Mouse (Mus musculus): ENCODE measurements around the gene Tie1. TPM values are rescaled to one million over a fixed set of nuclear protein-coding genes. Genes with fewer than 3 reads are reported as not detected.
"Not testable (repeated sequence)": the region's sequence is repeated elsewhere in the genome, so short reads cannot be mapped to it uniquely, and the experiment has no call there.

Gene Tie1
- polyA plus RNA-seq, 1 experiment, result not detected

DNA sequence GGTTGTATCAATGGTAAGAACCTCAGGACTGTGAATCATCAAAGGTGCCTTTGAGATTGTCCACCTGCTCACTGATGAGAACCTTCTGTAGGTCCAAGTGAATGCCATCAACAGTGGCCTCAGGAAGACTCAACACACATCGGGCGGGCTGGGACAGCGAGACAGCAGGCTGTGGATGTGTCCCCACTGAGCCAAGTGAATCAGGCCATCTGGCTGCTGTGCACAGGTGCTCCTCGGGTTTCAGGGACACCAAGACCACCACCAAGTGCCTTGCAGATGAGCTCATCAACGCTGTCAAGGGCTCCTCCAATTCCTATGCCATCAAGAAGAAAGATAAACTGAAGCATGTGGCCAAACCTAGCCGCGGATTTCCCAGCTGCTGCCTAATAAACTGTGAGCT, 32.4 kb upstream of the Tie1 start:
- Histone ChIP-seq H3K27me3 (ENCODE audit: control insufficient read depth, insufficient read depth, insufficient read length) (peaks cover 63% of the 10 kb centered on the region), H3K4me3 (ENCODE audit: insufficient read depth, poor library complexity, severe bottlenecking) (no peak overlapping the region), H3K79me2 (ENCODE audit: control insufficient read depth, insufficient read depth) (no peaks in the 10 kb centered on the region), H3K79me3 (ENCODE audit: low read depth) (no peaks in the 10 kb centered on the region), H3ac (ENCODE audit: control insufficient read depth, insufficient read length, low read depth) (no peak overlapping the region), H3K36me3 (ENCODE audit: control insufficient read depth, insufficient read depth) (no peaks in the 10 kb centered on the region)
- TF ChIP-seq CEBPB (IDR thresholded peaks at IDR 0.05; ENCODE audit: low read depth) (no peak), MYOD1 (IDR thresholded peaks at IDR 0.05; ENCODE audit: control insufficient read depth, insufficient read length, low read depth) (no peak), MYOG (IDR thresholded peaks at IDR 0.05; ENCODE audit: control insufficient read depth, extremely low read depth, insufficient read length) (no peak), USF1 (IDR thresholded peaks at IDR 0.05; ENCODE audit: low read depth) (no peak), FOSL1 (IDR thresholded peaks at IDR 0.05; ENCODE audit: insufficient read depth, low read length, poor library complexity, severe bottlenecking) (no peak), MAX (IDR thresholded peaks at IDR 0.05) (no peak), CTCF (IDR thresholded peaks at IDR 0.05; ENCODE audit: control insufficient read depth, insufficient read depth, insufficient read length) (no peak)

DNA sequence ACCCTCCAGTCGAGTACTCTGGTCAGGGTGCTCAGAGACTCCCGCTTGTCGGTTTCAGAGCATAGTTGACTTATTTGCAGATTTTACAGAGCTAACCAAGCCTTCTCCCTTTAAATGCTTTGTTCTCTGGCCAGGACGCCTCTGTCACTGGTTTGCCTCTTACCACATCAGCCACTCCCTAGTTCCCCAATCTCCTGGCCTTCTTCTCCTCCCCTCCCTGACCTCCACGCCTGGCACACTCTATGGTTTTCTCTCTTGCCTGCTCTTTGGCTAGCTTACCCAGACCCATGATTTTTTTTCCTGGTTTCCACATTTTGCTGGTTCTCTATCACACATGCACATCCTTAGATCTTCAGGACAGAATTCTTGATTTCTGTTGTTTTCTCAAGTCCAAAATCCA, 28.3 kb upstream of the Tie1 start:
- Histone ChIP-seq H3K79me3 (ENCODE audit: low read depth) (no peaks in the 10 kb centered on the region), H3ac (ENCODE audit: control insufficient read depth, insufficient read length, low read depth) (no peak overlapping the region), H3K4me3 (ENCODE audit: insufficient read depth, poor library complexity, severe bottlenecking) (no peak overlapping the region), H3K27me3 (ENCODE audit: control insufficient read depth, insufficient read depth, insufficient read length) (peaks cover 55% of the 10 kb centered on the region), H3K36me3 (ENCODE audit: control insufficient read depth, insufficient read depth) (no peaks in the 10 kb centered on the region), H3K79me2 (ENCODE audit: control insufficient read depth, insufficient read depth) (no peaks in the 10 kb centered on the region)
- TF ChIP-seq CEBPB (IDR thresholded peaks at IDR 0.05; ENCODE audit: low read depth), result no peak
- TF ChIP-seq CTCF (IDR thresholded peaks at IDR 0.05; ENCODE audit: control insufficient read depth, insufficient read depth, insufficient read length), result no peak
- no peak for TF ChIP-seq FOSL1 (IDR thresholded peaks at IDR 0.05; ENCODE audit: insufficient read depth, low read length, poor library complexity, severe bottlenecking)
- TF ChIP-seq USF1 (IDR thresholded peaks at IDR 0.05; ENCODE audit: low read depth), result no peak
- no peak for TF ChIP-seq MYOG (IDR thresholded peaks at IDR 0.05; ENCODE audit: control insufficient read depth, extremely low read depth, insufficient read length)
- TF ChIP-seq MYOD1 (IDR thresholded peaks at IDR 0.05; ENCODE audit: control insufficient read depth, insufficient read length, low read depth), result no peak
- TF ChIP-seq MAX (IDR thresholded peaks at IDR 0.05), result no peak

- Histone ChIP-seq H3K27me3 (ENCODE audit: control insufficient read depth, insufficient read depth, insufficient read length) (peaks cover 55% of the 10 kb centered on the region), H3K4me3 (ENCODE audit: insufficient read depth, poor library complexity, severe bottlenecking) (no peak overlapping the region), H3ac (ENCODE audit: control insufficient read depth, insufficient read length, low read depth) (no peak overlapping the region), H3K79me2 (ENCODE audit: control insufficient read depth, insufficient read depth) (no peaks in the 10 kb centered on the region), H3K36me3 (ENCODE audit: control insufficient read depth, insufficient read depth) (no peaks in the 10 kb centered on the region), H3K79me3 (ENCODE audit: low read depth) (no peaks in the 10 kb centered on the region)
- no peak for TF ChIP-seq MYOG (IDR thresholded peaks at IDR 0.05; ENCODE audit: control insufficient read depth, extremely low read depth, insufficient read length)
- TF ChIP-seq MYOD1 (IDR thresholded peaks at IDR 0.05; ENCODE audit: control insufficient read depth, insufficient read length, low read depth), result no peak
- TF ChIP-seq FOSL1 (IDR thresholded peaks at IDR 0.05; ENCODE audit: insufficient read depth, low read length, poor library complexity, severe bottlenecking), result no peak
- no peak for TF ChIP-seq USF1 (IDR thresholded peaks at IDR 0.05; ENCODE audit: low read depth)
- no peak for TF ChIP-seq CTCF (IDR thresholded peaks at IDR 0.05; ENCODE audit: control insufficient read depth, insufficient read depth, insufficient read length)
- no peak for TF ChIP-seq MAX (IDR thresholded peaks at IDR 0.05)
- no peak for TF ChIP-seq CEBPB (IDR thresholded peaks at IDR 0.05; ENCODE audit: low read depth)
These were observed 27.8 kb upstream of the Tie1 start for GRCm38 (mm10) chr4:118517497-118518146.

- Histone ChIP-seq H3K79me2 (ENCODE audit: control insufficient read depth, insufficient read depth) (no peaks in the 10 kb centered on the region), H3K27me3 (ENCODE audit: control insufficient read depth, insufficient read depth, insufficient read length) (peaks cover 52% of the 10 kb centered on the region), H3K4me3 (ENCODE audit: insufficient read depth, poor library complexity, severe bottlenecking) (no peak overlapping the region), H3K36me3 (ENCODE audit: control insufficient read depth, insufficient read depth) (no peaks in the 10 kb centered on the region), H3ac (ENCODE audit: control insufficient read depth, insufficient read length, low read depth) (no peak overlapping the region), H3K79me3 (ENCODE audit: low read depth) (no peaks in the 10 kb centered on the region)
- TF ChIP-seq MAX (IDR thresholded peaks at IDR 0.05) (no peak), FOSL1 (IDR thresholded peaks at IDR 0.05; ENCODE audit: insufficient read depth, low read length, poor library complexity, severe bottlenecking) (no peak), MYOG (IDR thresholded peaks at IDR 0.05; ENCODE audit: control insufficient read depth, extremely low read depth, insufficient read length) (no peak), CTCF (IDR thresholded peaks at IDR 0.05; ENCODE audit: control insufficient read depth, insufficient read depth, insufficient read length) (no peak), USF1 (IDR thresholded peaks at IDR 0.05; ENCODE audit: low read depth) (no peak), CEBPB (IDR thresholded peaks at IDR 0.05; ENCODE audit: low read depth) (no peak), MYOD1 (IDR thresholded peaks at IDR 0.05; ENCODE audit: control insufficient read depth, insufficient read length, low read depth) (no peak)
These were observed 27.0 kb upstream of the Tie1 start for GRCm38 (mm10) chr4:118516699-118517496.

GRCm38 (mm10) chr4:118509050-118509449, 19.2 kb upstream of the Tie1 start:
- Histone ChIP-seq H3K4me3 (ENCODE audit: insufficient read depth, poor library complexity, severe bottlenecking) (no peak overlapping the region), H3K36me3 (ENCODE audit: control insufficient read depth, insufficient read depth) (no peaks in the 10 kb centered on the region), H3ac (ENCODE audit: control insufficient read depth, insufficient read length, low read depth) (no peak overlapping the region), H3K79me2 (ENCODE audit: control insufficient read depth, insufficient read depth) (no peaks in the 10 kb centered on the region), H3K27me3 (ENCODE audit: control insufficient read depth, insufficient read depth, insufficient read length) (peaks cover 13% of the 10 kb centered on the region), H3K79me3 (ENCODE audit: low read depth) (no peaks in the 10 kb centered on the region)
- TF ChIP-seq CTCF (IDR thresholded peaks at IDR 0.05; ENCODE audit: control insufficient read depth, insufficient read depth, insufficient read length) (no peak), FOSL1 (IDR thresholded peaks at IDR 0.05; ENCODE audit: insufficient read depth, low read length, poor library complexity, severe bottlenecking) (no peak), MYOD1 (IDR thresholded peaks at IDR 0.05; ENCODE audit: control insufficient read depth, insufficient read length, low read depth) (no peak), MYOG (IDR thresholded peaks at IDR 0.05; ENCODE audit: control insufficient read depth, extremely low read depth, insufficient read length) (no peak), MAX (IDR thresholded peaks at IDR 0.05) (no peak), USF1 (IDR thresholded peaks at IDR 0.05; ENCODE audit: low read depth) (no peak), CEBPB (IDR thresholded peaks at IDR 0.05; ENCODE audit: low read depth) (no peak)

GRCm38 (mm10) chr4:118507171-118507570, 17.3 kb upstream of the Tie1 start:
- H3K27me3 ChIP-seq (ENCODE audit: control insufficient read depth, insufficient read depth, insufficient read length); H3ac ChIP-seq (ENCODE audit: control insufficient read depth, insufficient read length, low read depth); H3K79me2 ChIP-seq (ENCODE audit: control insufficient read depth, insufficient read depth); H3K36me3 ChIP-seq (ENCODE audit: control insufficient read depth, insufficient read depth); H3K4me3 ChIP-seq (ENCODE audit: insufficient read depth, poor library complexity, severe bottlenecking); H3K79me3 ChIP-seq (ENCODE audit: low read depth): not testable (repeated sequence)
